In the genomic region with DNA sequence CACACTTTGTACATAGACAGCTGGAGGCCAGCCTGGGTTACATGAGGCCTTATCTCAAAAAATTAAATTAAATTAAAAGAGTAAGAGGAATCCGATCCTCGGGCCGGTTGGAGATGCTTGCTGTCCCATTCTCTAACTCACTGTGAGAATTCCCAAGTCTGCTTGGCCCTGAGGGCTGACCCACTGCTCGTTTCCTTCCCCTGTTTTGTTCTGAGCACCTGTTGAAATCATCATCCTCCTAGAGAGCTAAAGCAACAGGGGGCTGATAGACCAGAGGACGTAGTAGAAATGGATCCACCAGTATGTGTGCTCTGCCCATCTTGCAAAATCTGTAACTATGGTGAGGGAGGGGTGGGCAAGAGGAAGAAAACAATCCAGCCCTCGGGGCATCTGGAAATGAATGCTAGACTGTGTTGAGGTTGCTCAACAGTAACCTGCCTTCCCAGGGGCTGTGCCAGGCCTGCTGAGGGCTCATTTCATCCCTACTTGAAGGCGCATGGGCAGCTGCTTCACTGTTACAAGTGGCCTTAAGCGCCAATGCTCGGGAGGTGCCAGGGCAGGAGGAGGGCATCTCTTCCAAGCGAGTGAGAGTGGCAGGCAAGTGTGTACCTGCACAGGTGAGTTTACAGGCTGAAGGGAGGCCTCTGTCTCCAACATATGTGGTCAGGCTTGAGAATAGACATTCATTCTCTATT, we compare ENCODE assay signal across 17 mouse cellular contexts. TPM values are rescaled to one million over a fixed set of nuclear protein-coding genes. Genes with fewer than 3 reads are reported as not detected.
A peak's percentile ranks its signal among the peaks of the same experiment; 100 is the strongest.
DNase-seq lines count a peak whose midpoint lies in the region; ATAC-seq and TF ChIP-seq lines count a peak whose summit lies in the region.
"Had no signal": no experiment of that assay in that cellular context is flagged by ENCODE, and none has a peak within 500 bp of the region (broad histone marks: within the 10 kb centered on the region; RNA-seq: fewer than 3 reads in every experiment).

No protein-coding gene starts in this region.

- TF ChIP-seq EP300 in heart, adult 2 months (IDR thresholded peaks at IDR 0.05; ENCODE audit: insufficient read depth, low read depth, low read length): 0 out of 2 replicates have a peak, but pooled peaks have one; percentile 31
- TF ChIP-seq EP300 in lung, postnatal 0 days (IDR thresholded peaks at IDR 0.05): no peak

- no peak for TF ChIP-seq CTCF in heart, adult 2 months (IDR thresholded peaks at IDR 0.05)
- no peak for TF ChIP-seq CTCF in lung, postnatal 0 days (IDR thresholded peaks at IDR 0.05)

- H3K79me2 ChIP-seq in heart, adult 2 months (replicated peaks; ENCODE audit: control insufficient read depth, insufficient read depth, low read length): no peaks in the 10 kb centered on the region

- no peak overlapping the region for H3K27ac ChIP-seq in heart, adult 2 months
- no peak overlapping the region for H3K27ac ChIP-seq in lung, postnatal 0 days (ENCODE audit: low read length)
- H3K27ac ChIP-seq in intestine, embryonic 15.5 days: no peak overlapping the region
- H3K27ac ChIP-seq: embryonic facial prominence, embryonic 13.5 days; forebrain, embryonic 12.5 days; gastrocnemius, adult 2 months; hindbrain, embryonic 15.5 days had no signal

- no peak for DNase-seq in heart, adult 2 months
- no peak for DNase-seq in heart, adult 8-10 months (ENCODE audit: low spot score)
- DNase-seq in lung, postnatal 0 days (ENCODE audit: low spot score): peak; percentile 69
- DNase-seq in lung, postnatal 36 days: peak; percentile 71
- DNase-seq in left cerebral cortex, adult 11 months (ENCODE audit: low spot score): no peak
- DNase-seq: adrenal gland, postnatal 10 days; cerebellum, adult 11-12 months; cerebellum, adult 9-10 months; cerebellum, postnatal 25 days; gastrocnemius, adult 2 months; gastrocnemius, postnatal 25 days had no signal

- peak; percentile 87 for ATAC-seq in lung, postnatal 0 days
- ATAC-seq in intestine, embryonic 15.5 days: no peak

- no peak for TF ChIP-seq POLR2A in heart, adult 2 months (IDR thresholded peaks at IDR 0.05; ENCODE audit: insufficient read depth, low read depth, low read length)

- intact Hi-C loops in heart, adult 2 months (cut with DNase I): no loop called here

- no peak overlapping the region for H3K9ac ChIP-seq in heart, adult 2 months (ENCODE audit: low read depth, low read length)
- no peak overlapping the region for H3K9ac ChIP-seq in lung, postnatal 0 days (replicated peaks; ENCODE audit: low read depth)
- no peak overlapping the region for H3K9ac ChIP-seq in intestine, embryonic 15.5 days
- H3K9ac ChIP-seq: embryonic facial prominence, embryonic 13.5 days; forebrain, embryonic 12.5 days; heart, embryonic 12.5 days; hindbrain, embryonic 15.5 days had no signal

- no peaks in the 10 kb centered on the region for H3K36me3 ChIP-seq in heart, adult 2 months (ENCODE audit: control insufficient read depth, insufficient read depth, low read length)
- no peaks in the 10 kb centered on the region for H3K36me3 ChIP-seq in lung, postnatal 0 days (ENCODE audit: insufficient read depth, low read length)
- no peaks in the 10 kb centered on the region for H3K36me3 ChIP-seq in intestine, embryonic 15.5 days
- H3K36me3 ChIP-seq: embryonic facial prominence, embryonic 13.5 days; forebrain, embryonic 12.5 days; G1E; heart, embryonic 12.5 days; hindbrain, embryonic 15.5 days had no signal

- H3K4me1 ChIP-seq in heart, adult 2 months (ENCODE audit: control insufficient read depth, insufficient read depth, low read length): peaks cover 7% of the 10 kb centered on the region
- H3K4me1 ChIP-seq in lung, postnatal 0 days (ENCODE audit: insufficient read depth, low read depth, low read length): no peaks in the 10 kb centered on the region
- no peaks in the 10 kb centered on the region for H3K4me1 ChIP-seq in intestine, embryonic 15.5 days (replicated peaks)

- no peaks in the 10 kb centered on the region for H3K9me3 ChIP-seq in lung, postnatal 0 days (ENCODE audit: low read length)
- no peaks in the 10 kb centered on the region for H3K9me3 ChIP-seq in intestine, embryonic 15.5 days
- H3K9me3 ChIP-seq: embryonic facial prominence, embryonic 13.5 days; forebrain, embryonic 12.5 days; G1E; heart, embryonic 12.5 days; hindbrain, embryonic 15.5 days had no signal

- no peak overlapping the region for H3K4me2 ChIP-seq in lung, postnatal 0 days (replicated peaks; ENCODE audit: low read depth, low read length)
- no peak overlapping the region for H3K4me2 ChIP-seq in intestine, embryonic 15.5 days (replicated peaks)
- H3K4me2 ChIP-seq: embryonic facial prominence, embryonic 13.5 days; forebrain, embryonic 12.5 days; heart, embryonic 12.5 days; hindbrain, embryonic 15.5 days had no signal

- H3K4me3 ChIP-seq in heart, adult 2 months: no peak overlapping the region
- no peak overlapping the region for H3K4me3 ChIP-seq in lung, postnatal 0 days (ENCODE audit: low read depth, low read length)
- no peak overlapping the region for H3K4me3 ChIP-seq in intestine, embryonic 15.5 days (replicated peaks)
- H3K4me3 ChIP-seq: embryonic facial prominence, embryonic 13.5 days; forebrain, embryonic 12.5 days; gastrocnemius, adult 2 months; heart, embryonic 12.5 days; hindbrain, embryonic 15.5 days had no signal

- 69% methylated on average over 10 of the region's 10 CpGs for WGBS in heart, adult 2 months
- 69% methylated on average over 10 of the region's 10 CpGs for WGBS in lung, postnatal 0 days
- 82% methylated on average over 10 of the region's 10 CpGs for WGBS in intestine, embryonic 15.5 days

- H3K27me3 ChIP-seq in heart, adult 2 months (ENCODE audit: control insufficient read depth, insufficient read depth, low read length): no peaks in the 10 kb centered on the region
- no peaks in the 10 kb centered on the region for H3K27me3 ChIP-seq in lung, postnatal 0 days (replicated peaks; ENCODE audit: insufficient read depth, low read length)
- no peaks in the 10 kb centered on the region for H3K27me3 ChIP-seq in intestine, embryonic 15.5 days (replicated peaks)
- H3K27me3 ChIP-seq: forebrain, embryonic 12.5 days; hindbrain, embryonic 15.5 days had no signal

RNA-seq across cellular contexts. Expression of a gene that starts 28.8 kb away (rescaled TPM):
- total RNA-seq in heart, adult 2 months (2021): 1 to 10 TPM in 1 of 2 experiments, under 1 TPM in 1; 0.99 to 1.1 TPM
- 1.3 and 2.2 TPM in 2 replicates for polyA plus RNA-seq in heart, adult 2 months (2012; rRNA removed)
- 1 to 10 TPM in 3 of 4 experiments, under 1 TPM in 1; 0.60 to 2.3 (median 1.1) TPM for total RNA-seq in heart, adult 8-10 months (2022)
- 2.4 and 2.9 TPM in 2 replicates for polyA plus RNA-seq in lung, postnatal 0 days (2015; fragmentation: Nextera tagmentation; extraction: Ambion mirVana)
- polyA plus RNA-seq in intestine, embryonic 15.5 days (2015; fragmentation: Nextera tagmentation; extraction: Ambion mirVana): 0.11 and 0.16 TPM in 2 replicates
- polyA plus RNA-seq: G1E had no signal

RNA-seq across cellular contexts. Expression of a gene that starts 53.8 kb away (rescaled TPM):
- 10 to 100 TPM; 26.9 to 30.1 TPM for total RNA-seq in heart, adult 2 months (2021)
- polyA plus RNA-seq in heart, adult 2 months (2012; rRNA removed): 23.1 and 29.1 TPM in 2 replicates
- 10 to 100 TPM; 22.7 to 29.9 (median 27.2) TPM for total RNA-seq in heart, adult 8-10 months (2022)
- polyA plus RNA-seq in lung, postnatal 0 days (2015; fragmentation: Nextera tagmentation; extraction: Ambion mirVana): 151 and 177 TPM in 2 replicates
- polyA plus RNA-seq in intestine, embryonic 15.5 days (2015; fragmentation: Nextera tagmentation; extraction: Ambion mirVana): 172 and 179 TPM in 2 replicates

Comparison
In these comparisons a context has a peak if more than half of its experiments do, and no peak if none do; other contexts are left out.
1. DNase-seq: peak in lung, postnatal 0 days (single experiment) and lung, postnatal 36 days (single experiment); none in heart, adult 2 months (0 of 2), heart, adult 8-10 months (single experiment) and left cerebral cortex, adult 11 months (single experiment).